Mouse (Mus musculus) kidney, adult 2 months (tissue): Measurements from ENCODE around the gene Sh3kbp1.

Experiments
- CTCF ChIP-seq: fragments of 200-500 bp; conservative IDR thresholded peaks from 2 replicates; pipeline ENCODE4 v1.5.1; 2011; ENCODE audit warnings: low read depth, mild to moderate bottlenecking, control low read depth, low read length, moderate library complexity, mixed read lengths; ENCODE audit not compliant: insufficient read depth, insufficient read length
- POLR2A ChIP-seq: fragments of 200-500 bp; IDR thresholded peaks from one replicate; pipeline ENCODE4 v1.6.1; 2011; ENCODE audit warnings: low read depth, low read length, control low read depth

- TF ChIP-seq POLR2A: no peak
- peak; percentile 57 for TF ChIP-seq CTCF
Measured at GRCm38 (mm10) chrX:159973730-159974129, 346.7 kb downstream of the Sh3kbp1 start.
